11 mouse cellular contexts compared by ENCODE assay signal in genomic region chr2:12317343-12317742, GRCm38 (mm10). TPM values are rescaled to one million over a fixed set of nuclear protein-coding genes. Genes with fewer than 3 reads are reported as not detected.
DNase-seq lines count a peak whose midpoint lies in the region; ATAC-seq and TF ChIP-seq lines count a peak whose summit lies in the region.
"Had no signal": no experiment of that assay in that cellular context is flagged by ENCODE, and none has a peak within 500 bp of the region (broad histone marks: within the 10 kb centered on the region; RNA-seq: fewer than 3 reads in every experiment).

No protein-coding gene starts in this region.

- no peaks in the 10 kb centered on the region for H3K36me3 ChIP-seq in lung, embryonic 15.5 days
- H3K36me3 ChIP-seq in forebrain, postnatal 0 days (ENCODE audit: insufficient read depth), result no peaks in the 10 kb centered on the region
- H3K36me3 ChIP-seq: forebrain, embryonic 12.5 days; limb, embryonic 12.5 days; neural tube, embryonic 13.5 days had no signal

- peak; percentile 20 for DNase-seq in adrenal gland, postnatal 14 days
- DNase-seq in adrenal gland, adult 18-20 months (ENCODE audit: low spot score in 2 of 2), result no peak
- DNase-seq in lung, adult 18-20 months, result peak; percentile 52 to 57
- no peak for DNase-seq in lung, postnatal 14 days
- no peak for DNase-seq in right cerebral cortex, postnatal 4 days
- no peak for DNase-seq in right cerebral cortex, adult 2 months (ENCODE audit: low spot score in 2 of 2)
- no peak for DNase-seq in forebrain, postnatal 0 days

- peak overlapping the region; percentile 75 for H3K27ac ChIP-seq in lung, embryonic 15.5 days
- H3K27ac ChIP-seq in forebrain, postnatal 0 days (ENCODE audit: low read depth, low read length), result no peak overlapping the region
- H3K27ac ChIP-seq: forebrain, embryonic 12.5 days; limb, embryonic 12.5 days; neural tube, embryonic 13.5 days had no signal

- 33% methylated on average over 5 of the region's 5 CpGs for WGBS in lung, embryonic 15.5 days
- 77% methylated on average over 5 of the region's 5 CpGs for WGBS in forebrain, postnatal 0 days

- H3K9me3 ChIP-seq in lung, embryonic 15.5 days, result no peaks in the 10 kb centered on the region
- no peaks in the 10 kb centered on the region for H3K9me3 ChIP-seq in forebrain, postnatal 0 days (ENCODE audit: low read length)
- H3K9me3 ChIP-seq: forebrain, embryonic 12.5 days; limb, embryonic 12.5 days; neural tube, embryonic 13.5 days had no signal

- no peak overlapping the region for H3K9ac ChIP-seq in lung, embryonic 15.5 days
- no peak overlapping the region for H3K9ac ChIP-seq in forebrain, postnatal 0 days
- H3K9ac ChIP-seq: forebrain, embryonic 12.5 days; limb, embryonic 12.5 days; neural tube, embryonic 13.5 days had no signal

- H3K27me3 ChIP-seq in lung, embryonic 15.5 days, result no peaks in the 10 kb centered on the region
- H3K27me3 ChIP-seq in forebrain, postnatal 0 days (ENCODE audit: insufficient read depth, low read length), result no peaks in the 10 kb centered on the region
- H3K27me3 ChIP-seq: forebrain, embryonic 12.5 days; limb, embryonic 12.5 days; neural tube, embryonic 13.5 days had no signal

- no peak for TF ChIP-seq CTCF in forebrain, postnatal 0 days (IDR thresholded peaks at IDR 0.05; ENCODE audit: low read depth)

- H3K4me2 ChIP-seq in lung, embryonic 15.5 days, result no peak overlapping the region
- no peak overlapping the region for H3K4me2 ChIP-seq in forebrain, postnatal 0 days (ENCODE audit: low read depth)
- H3K4me2 ChIP-seq: forebrain, embryonic 12.5 days; limb, embryonic 12.5 days; neural tube, embryonic 13.5 days had no signal

- peaks cover 20% of the 10 kb centered on the region; the same call in 1 of the 2 replicates for H3K4me1 ChIP-seq in lung, embryonic 15.5 days
- H3K4me1 ChIP-seq in forebrain, postnatal 0 days (ENCODE audit: insufficient read depth), result no peaks in the 10 kb centered on the region
- H3K4me1 ChIP-seq: forebrain, embryonic 12.5 days; neural tube, embryonic 13.5 days had no signal

- H3K4me3 ChIP-seq in lung, embryonic 15.5 days, result no peak overlapping the region
- no peak overlapping the region for H3K4me3 ChIP-seq in forebrain, postnatal 0 days (ENCODE audit: low read depth, low read length)
- H3K4me3 ChIP-seq: forebrain, embryonic 12.5 days; limb, embryonic 12.5 days; neural tube, embryonic 13.5 days had no signal

- peak; percentile 81; the same call in 1 of the 2 replicates for ATAC-seq in lung, embryonic 15.5 days (ENCODE audit: borderline replicate concordance, extremely low read depth, low FRiP score, low TSS enrichment)
- ATAC-seq in forebrain, postnatal 0 days, result no peak

RNA-seq across cellular contexts. Expression of gene Itga8, which starts 15.6 kb away (rescaled TPM):
- total RNA-seq in adrenal gland, postnatal 14 days (2021), result 17.6 and 19.0 TPM in 2 replicates
- total RNA-seq in adrenal gland, adult 18-20 months (2021), result 10 to 100 TPM; 17.2 to 17.9 TPM
- 31.2 and 32.0 TPM in 2 replicates for polyA plus RNA-seq in lung, embryonic 15.5 days (2015; fragmentation: Nextera tagmentation; extraction: Ambion mirVana)
- total RNA-seq in forebrain, postnatal 0 days (2014; rRNA removed), result 4.0 and 7.1 TPM in 2 replicates
- polyA plus RNA-seq in forebrain, postnatal 0 days (2015; fragmentation: Nextera tagmentation; extraction: Ambion mirVana), result 1.9 TPM in 2 replicates

Comparison
In these comparisons a context has a peak if more than half of its experiments do, and no peak if none do; other contexts are left out.
1. DNase-seq: peak in adrenal gland, postnatal 14 days (single experiment) and lung, adult 18-20 months (2 of 2); none in adrenal gland, adult 18-20 months (0 of 2), lung, postnatal 14 days (single experiment), right cerebral cortex, postnatal 4 days (single experiment), right cerebral cortex, adult 2 months (0 of 2) and forebrain, postnatal 0 days (single experiment).